Mouse (Mus musculus): Measurements from ENCODE around the gene Eno3. TPM values are rescaled to one million over a fixed set of nuclear protein-coding genes. Genes with fewer than 3 reads are reported as not detected.

Eno3 gene
- total and polyA plus RNA-seq, 3 experiments: 14.2 to 16.8 TPM; not detected in 1

DNA sequence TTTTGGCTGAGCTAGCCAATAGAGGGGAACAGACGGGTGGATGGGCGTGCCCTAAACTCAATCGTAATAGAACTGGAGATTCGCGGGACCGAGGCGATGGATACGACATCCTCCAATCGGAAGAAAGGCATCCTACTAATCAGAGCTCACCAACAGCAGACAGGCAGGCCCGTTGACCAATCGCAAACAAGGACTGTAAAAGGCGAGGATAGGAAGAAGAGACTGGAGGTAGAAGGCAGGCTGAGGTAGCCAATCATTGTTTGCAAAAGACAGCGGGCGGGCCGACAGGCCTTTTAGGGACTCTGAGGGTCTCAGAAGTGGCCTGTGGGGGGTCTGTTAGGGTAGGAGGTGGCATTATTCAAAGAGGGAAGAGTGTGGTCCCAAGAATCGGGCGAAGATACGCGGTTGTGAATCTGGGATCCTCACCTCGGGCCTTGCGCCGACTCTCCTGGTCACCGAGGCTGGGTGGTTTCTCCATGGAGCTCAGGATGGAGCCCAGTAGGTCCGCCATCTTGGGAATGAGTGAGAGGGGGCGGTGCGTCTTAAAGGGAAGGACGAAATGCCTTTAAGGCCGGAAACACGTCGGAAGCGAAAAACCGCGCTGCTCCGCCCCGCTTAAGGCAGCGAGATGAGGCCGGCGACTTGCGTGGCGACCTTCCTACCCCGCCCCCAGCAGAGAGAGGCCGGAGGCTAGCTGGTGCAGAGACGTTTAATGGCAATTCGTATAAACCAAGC is 11.9 kb downstream of the Eno3 start, which contains the start of gene Spag7 (continued):
- TF ChIP-seq HCFC1 (IDR thresholded peaks at IDR 0.05; ENCODE audit: low read depth, low read length) (peak; percentile 80), MYC (IDR thresholded peaks at IDR 0.05; ENCODE audit: low read depth, low read length) (peak; percentile 70), POLR2AphosphoS5 (IDR thresholded peaks at IDR 0.05; ENCODE audit: borderline replicate concordance, low read depth, low read length) (0 out of 2 replicates have a peak, but pooled peaks have one; percentile 19), RAD21 (IDR thresholded peaks at IDR 0.05; ENCODE audit: low read depth, low read length) (no peak)

DNA sequence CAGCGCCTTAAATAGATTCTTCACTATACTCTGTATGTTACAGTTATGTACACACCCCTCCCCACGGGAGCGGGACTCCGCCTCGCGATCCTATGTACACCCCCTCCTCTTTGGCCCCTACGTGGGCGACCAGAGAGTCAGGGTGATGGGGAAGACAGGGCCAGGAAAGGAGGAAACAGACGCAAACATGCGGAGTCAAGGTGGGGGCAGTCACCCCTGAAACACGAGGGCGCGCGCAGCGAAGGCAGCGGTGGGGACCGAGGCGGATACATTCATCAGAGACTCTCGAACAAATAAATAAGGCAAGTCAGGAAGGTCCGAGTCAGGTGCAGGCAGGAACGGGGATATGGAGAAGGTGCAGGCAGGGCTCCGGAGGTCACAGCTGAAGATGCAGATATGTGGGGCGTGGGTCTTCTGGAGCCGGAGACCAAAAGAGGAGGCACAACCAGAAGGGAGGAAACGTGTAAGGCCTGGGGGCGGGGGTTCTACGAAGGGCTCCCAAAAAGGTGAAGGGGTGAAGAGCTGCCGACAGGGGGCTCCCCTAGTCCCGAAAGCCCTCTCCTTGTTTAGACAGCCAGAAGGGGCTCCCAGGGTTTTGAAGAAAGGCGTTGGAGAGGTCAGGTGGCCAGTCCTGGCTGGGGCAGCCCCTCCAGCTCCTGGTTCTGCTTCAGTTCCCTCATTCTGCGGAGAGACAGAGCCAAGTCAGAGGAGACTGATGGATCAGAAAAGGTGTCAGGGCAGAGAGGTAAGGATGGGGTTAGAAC is 12.8 kb downstream of the Eno3 start:
- peaks cover 18% of the 10 kb centered on the region for H3K79me2 ChIP-seq (ENCODE audit: control insufficient read depth, insufficient read depth, low read length, poor library complexity)
- H3K27me3 ChIP-seq (ENCODE audit: control insufficient read depth in 1 of 2, insufficient read depth in 2 of 2, low read length in 2 of 2): no peaks in the 10 kb centered on the region
- TF ChIP-seq TBP (IDR thresholded peaks at IDR 0.05; ENCODE audit: low read depth, low read length) (peak; percentile 49), MAFK (IDR thresholded peaks at IDR 0.05; ENCODE audit: borderline replicate concordance, low read depth, low read length) (no peak), SMC3 (IDR thresholded peaks at IDR 0.05; ENCODE audit: low read depth, low read length) (peak; percentile 65), ZC3H11A (IDR thresholded peaks at IDR 0.05; ENCODE audit: low read depth, low read length) (peak; percentile 20; the same call in 1 of the 2 replicates), NELFE (IDR thresholded peaks at IDR 0.05; ENCODE audit: low read depth, low read length) (peak; percentile 50; the same call in 1 of the 2 replicates), POLR2AphosphoS5 (IDR thresholded peaks at IDR 0.05; ENCODE audit: borderline replicate concordance, low read depth, low read length) (no peak), EP300 (IDR thresholded peaks at IDR 0.05; ENCODE audit: low read depth in 1 of 2, low read length in 2 of 2) (no peak; a peak in 1 of 4 replicates), MAX (IDR thresholded peaks at IDR 0.05; ENCODE audit: low read length) (0 out of 2 replicates have a peak, but pooled peaks have one; percentile 56), GATA1 (IDR thresholded peaks at IDR 0.05; ENCODE audit: low read depth, low read length) (no peak), BHLHE40 (IDR thresholded peaks at IDR 0.05; ENCODE audit: borderline replicate concordance, low read depth, low read length) (no peak), TAL1 (IDR thresholded peaks at IDR 0.05; ENCODE audit: low read length) (no peak), CTCF (IDR thresholded peaks at IDR 0.05 in 2 of 3, conservative IDR thresholded peaks at IDR 0.05 in 1 of 3; ENCODE audit: control insufficient read depth in 1 of 3, insufficient read depth in 1 of 3, low read depth in 2 of 3, low read length in 3 of 3, poor library complexity in 1 of 3, severe bottlenecking in 1 of 3) (peak; percentile 47 to 83 (median 78); a peak in 5 of 6 replicates), USF2 (IDR thresholded peaks at IDR 0.05; ENCODE audit: borderline replicate concordance in 1 of 2, insufficient read depth in 1 of 2, low read depth in 1 of 2, low read length in 2 of 2) (no peak), MXI1 (IDR thresholded peaks at IDR 0.05; ENCODE audit: low read depth, low read length) (peak; percentile 35; the same call in 1 of the 2 replicates), CHD2 (IDR thresholded peaks at IDR 0.05; ENCODE audit: low read length) (no peak), CHD1 (IDR thresholded peaks at IDR 0.05; ENCODE audit: low read depth, low read length) (no peak), UBTF (IDR thresholded peaks at IDR 0.05; ENCODE audit: borderline replicate concordance, insufficient read depth, low read depth, low read length) (no peak), POLR2AphosphoS2 (IDR thresholded peaks at IDR 0.05; ENCODE audit: low read length) (no peak), RAD21 (IDR thresholded peaks at IDR 0.05; ENCODE audit: low read depth, low read length) (peak; percentile 39), TCF12 (IDR thresholded peaks at IDR 0.05; ENCODE audit: low read depth, low read length) (peak; percentile 46; the same call in 1 of the 2 replicates), ETS1 (IDR thresholded peaks at IDR 0.05; ENCODE audit: low read depth, low read length) (0 out of 2 replicates have a peak, but pooled peaks have one; percentile 24), ZNF384 (IDR thresholded peaks at IDR 0.05; ENCODE audit: low read depth, low read length) (no peak), MAZ (IDR thresholded peaks at IDR 0.05; ENCODE audit: low read depth, low read length) (peak; percentile 86), HCFC1 (IDR thresholded peaks at IDR 0.05; ENCODE audit: low read depth, low read length) (peak; percentile 52), MYC (IDR thresholded peaks at IDR 0.05; ENCODE audit: low read depth, low read length) (peak; percentile 48; the same call in 1 of the 2 replicates)
- H3K9me3 ChIP-seq (replicated peaks; ENCODE audit: insufficient read depth, low read length): no peaks in the 10 kb centered on the region
- DNase-seq (ENCODE audit: low read depth, low spot score): peak; percentile 94
- peaks cover 2 to 24% of the 10 kb centered on the region in 2 experiments; a peak in 3 of 4 replicates for H3K4me1 ChIP-seq (ENCODE audit: control insufficient read depth in 1 of 2, insufficient read depth in 2 of 2, low read length in 2 of 2)
- H3K4me3 ChIP-seq (ENCODE audit: control insufficient read depth in 1 of 2, insufficient read depth in 1 of 2, low read depth in 2 of 2, low read length in 2 of 2): peak overlapping the region; percentile 75 to 87
- H3K36me3 ChIP-seq (ENCODE audit: control insufficient read depth in 1 of 2, insufficient read depth in 2 of 2, low read length in 2 of 2): peaks cover 0 to 11% of the 10 kb centered on the region in 2 experiments; a peak in 2 of 4 replicates
- H3K27ac ChIP-seq (ENCODE audit: control insufficient read depth, low read depth, low read length): peak overlapping the region; percentile 97
- peak overlapping the region; percentile 90 for H3K9ac ChIP-seq (ENCODE audit: control insufficient read depth, low read depth, low read length, poor library complexity, severe bottlenecking)

All from MEL (cell line).